Mouse (Mus musculus) yolk sac, embryonic 10.5 days (tissue): ENCODE results near the gene Olfr247.
"Not testable (repeated sequence)": the region's sequence is repeated elsewhere in the genome, so short reads cannot be mapped to it uniquely, and the experiment has no call there.

ENCODE experiments used
- DNase-seq: peaks from one replicate; pipeline ENCODE4 v3.0.0-alpha.2; 2017; ENCODE audit warnings: low spot score

The Olfr247 gene

DNA sequence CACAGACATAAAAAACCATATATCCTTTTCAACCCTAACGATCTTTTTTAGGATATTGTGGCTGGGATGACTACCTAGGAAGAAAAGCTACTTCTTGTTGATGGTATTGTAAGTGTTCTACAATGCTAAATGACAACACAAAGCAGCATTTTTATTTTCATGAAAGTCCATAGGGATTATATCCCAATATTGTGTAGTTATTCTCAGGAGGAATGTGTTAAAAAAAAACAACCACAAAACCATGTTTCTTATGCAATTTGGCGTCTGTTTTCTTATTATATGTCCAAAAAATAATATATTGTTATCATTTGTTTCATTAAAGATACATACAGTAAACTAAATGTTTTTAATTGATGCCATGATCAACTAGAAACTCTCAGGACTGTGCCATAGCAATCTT is at the start of gene Olfr247:
TSS of gene Olfr247 (minus strand) at position 101 of the 400 bp plus-strand sequence.
- not testable (repeated sequence) for DNase-seq

DNA sequence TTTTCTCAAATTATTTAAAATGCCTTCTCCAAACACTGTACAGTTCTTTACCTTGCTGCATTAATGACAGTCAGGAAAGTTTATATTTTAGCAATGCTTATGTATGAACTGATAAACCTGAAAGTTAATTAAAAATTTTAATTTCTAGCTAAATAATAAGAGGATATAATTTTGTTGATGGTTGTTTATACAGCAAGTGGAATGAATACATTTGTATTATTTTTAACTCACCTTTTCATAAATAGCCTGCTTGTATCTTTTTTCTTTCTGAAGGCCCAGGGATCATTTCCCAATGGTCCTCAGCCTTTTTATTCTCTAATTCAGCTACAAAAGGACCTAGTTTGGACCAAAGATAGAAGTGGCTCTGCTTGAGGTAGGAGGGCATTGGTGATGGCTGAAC is 36.4 kb upstream of the Olfr247 start, which contains the start of gene Olfr820:
TSS of gene Olfr820 (plus strand) at position 301 of the 400 bp plus-strand sequence.
- DNase-seq: no peak

DNA sequence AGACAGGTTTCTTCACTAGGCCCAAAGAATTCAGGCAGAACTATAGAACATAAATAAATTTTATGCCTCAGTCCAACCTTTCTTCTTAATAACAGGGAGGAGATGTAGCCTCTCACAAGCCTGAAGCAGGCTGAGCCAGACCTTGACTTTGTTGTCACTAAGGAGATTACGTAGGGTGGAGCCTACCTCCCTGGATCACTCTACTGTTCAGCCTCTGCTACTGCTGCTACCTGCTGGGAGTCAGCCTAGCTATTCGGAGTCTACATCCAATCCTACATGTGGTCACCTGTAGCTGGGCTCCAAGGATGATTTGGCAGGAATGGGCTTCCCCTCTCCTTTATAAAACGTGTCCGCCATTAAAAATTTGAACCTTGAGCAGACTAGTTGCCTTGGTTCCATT is 29.4 kb upstream of the Olfr247 start:
- not testable (repeated sequence) for DNase-seq

DNA sequence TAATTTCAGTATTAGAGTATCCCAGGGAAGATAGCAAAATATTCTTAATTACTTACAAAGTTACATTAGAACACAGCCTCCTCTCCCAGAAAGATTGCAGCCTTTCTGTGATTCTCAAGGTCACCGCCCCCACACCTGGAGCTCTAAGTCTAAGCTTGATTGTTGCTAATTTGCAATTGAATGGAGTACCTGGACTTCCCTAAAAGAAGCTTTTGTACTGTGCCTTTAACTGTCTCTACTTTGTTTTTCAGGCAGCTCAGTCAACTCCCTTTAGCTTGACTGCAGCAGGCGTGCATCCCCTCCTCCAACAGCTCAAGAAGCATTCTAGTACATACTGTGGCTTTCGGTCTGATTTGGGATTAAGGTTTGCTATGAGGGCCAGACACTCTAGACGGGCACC is 28.2 kb upstream of the Olfr247 start:
- not testable (repeated sequence) for DNase-seq

DNA sequence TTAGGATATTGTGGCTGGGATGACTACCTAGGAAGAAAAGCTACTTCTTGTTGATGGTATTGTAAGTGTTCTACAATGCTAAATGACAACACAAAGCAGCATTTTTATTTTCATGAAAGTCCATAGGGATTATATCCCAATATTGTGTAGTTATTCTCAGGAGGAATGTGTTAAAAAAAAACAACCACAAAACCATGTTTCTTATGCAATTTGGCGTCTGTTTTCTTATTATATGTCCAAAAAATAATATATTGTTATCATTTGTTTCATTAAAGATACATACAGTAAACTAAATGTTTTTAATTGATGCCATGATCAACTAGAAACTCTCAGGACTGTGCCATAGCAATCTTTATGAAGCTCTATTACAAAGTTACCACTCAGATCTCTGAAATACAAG is 9.0 kb upstream of the Olfr247 start, which contains the start of gene Gm10310:
TSS of gene Gm10310 (minus strand) at position 101 of the 400 bp plus-strand sequence.
- not testable (repeated sequence) for DNase-seq

DNA sequence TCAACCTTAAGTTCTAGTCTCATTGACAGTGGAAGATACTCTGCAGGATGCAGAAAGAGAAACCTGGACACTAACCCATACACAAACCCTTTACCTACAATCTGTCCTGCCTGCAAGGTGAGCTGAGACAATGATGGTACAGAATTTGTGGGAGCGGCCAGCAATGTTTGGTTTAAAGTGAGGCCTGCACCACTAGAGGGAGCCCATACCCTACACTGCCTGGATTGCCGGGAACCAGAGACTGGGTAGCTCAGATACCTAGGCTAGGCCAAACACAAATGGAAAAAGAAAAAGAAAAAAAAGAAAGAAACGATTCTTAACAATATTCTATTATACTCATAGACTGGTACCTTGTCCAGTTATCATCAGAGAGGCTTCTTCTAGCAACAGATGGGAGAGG is 5.9 kb upstream of the Olfr247 start:
- DNase-seq: not testable (repeated sequence)

DNA sequence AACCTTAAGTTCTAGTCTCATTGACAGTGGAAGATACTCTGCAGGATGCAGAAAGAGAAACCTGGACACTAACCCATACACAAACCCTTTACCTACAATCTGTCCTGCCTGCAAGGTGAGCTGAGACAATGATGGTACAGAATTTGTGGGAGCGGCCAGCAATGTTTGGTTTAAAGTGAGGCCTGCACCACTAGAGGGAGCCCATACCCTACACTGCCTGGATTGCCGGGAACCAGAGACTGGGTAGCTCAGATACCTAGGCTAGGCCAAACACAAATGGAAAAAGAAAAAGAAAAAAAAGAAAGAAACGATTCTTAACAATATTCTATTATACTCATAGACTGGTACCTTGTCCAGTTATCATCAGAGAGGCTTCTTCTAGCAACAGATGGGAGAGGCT is 2.9 kb downstream of the Olfr247 start:
- DNase-seq: not testable (repeated sequence)

DNA sequence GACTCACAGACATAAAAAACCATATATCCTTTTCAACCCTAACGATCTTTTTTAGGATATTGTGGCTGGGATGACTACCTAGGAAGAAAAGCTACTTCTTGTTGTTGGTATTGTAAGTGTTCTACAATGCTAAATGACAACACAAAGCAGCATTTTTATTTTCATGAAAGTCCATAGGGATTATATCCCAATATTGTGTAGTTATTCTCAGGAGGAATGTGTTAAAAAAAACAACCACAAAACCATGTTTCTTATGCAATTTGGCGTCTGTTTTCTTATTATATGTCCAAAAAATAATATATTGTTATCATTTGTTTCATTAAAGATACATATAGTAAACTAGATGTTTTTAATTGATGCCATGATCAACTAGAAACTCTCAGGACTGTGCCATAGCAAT is 8.8 kb downstream of the Olfr247 start, which contains the start of gene Olfr819:
TSS of gene Olfr819 (minus strand) at position 101 of the 400 bp plus-strand sequence.
- DNase-seq: not testable (repeated sequence)

DNA sequence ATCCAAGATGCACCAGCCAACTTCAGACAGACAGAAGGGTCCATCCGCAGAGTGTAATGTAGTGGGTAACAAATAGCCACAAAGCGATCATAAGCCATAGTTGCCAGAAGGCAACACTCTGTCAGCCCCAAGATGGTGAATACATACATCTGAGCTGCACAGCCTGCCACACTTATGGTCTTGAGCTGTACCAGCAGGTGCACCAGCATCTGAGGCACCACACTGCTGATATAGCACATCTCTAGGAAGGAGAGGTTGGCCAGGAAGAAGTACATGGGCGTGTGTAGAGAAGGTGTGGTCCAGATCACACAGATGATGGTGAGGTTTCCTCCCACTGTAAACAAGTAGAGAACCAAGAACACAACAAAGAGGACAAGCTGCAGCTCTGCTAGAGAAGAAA is 9.7 kb downstream of the Olfr247 start:
- DNase-seq: not testable (repeated sequence)

DNA sequence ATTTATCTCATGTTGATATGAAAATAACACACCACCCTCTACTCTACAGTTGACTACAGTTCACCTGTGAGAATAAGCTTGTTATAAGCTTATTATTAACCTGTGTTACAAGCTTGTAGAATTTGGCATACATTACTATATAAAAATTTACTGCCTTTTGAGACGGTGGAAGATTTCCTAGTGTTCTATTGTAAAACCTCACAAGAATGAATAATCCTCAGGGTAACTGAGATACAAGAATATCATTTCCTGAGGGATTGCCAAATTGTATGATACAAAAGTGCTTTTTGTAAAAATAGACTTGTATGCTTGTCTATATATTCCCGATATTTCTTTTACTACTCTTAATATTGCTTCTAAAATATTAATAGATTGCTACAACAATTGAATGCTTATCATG is 26.9 kb downstream of the Olfr247 start, which contains the start of gene Olfr818:
TSS of gene Olfr818 (minus strand) at position 101 of the 400 bp plus-strand sequence.
- DNase-seq: no peak
